Mouse (Mus musculus): ENCODE measurements at regions not wholly inside any gene's neighbourhood (a gene's known extent, or its start where the extent isn't known, plus 50 kb on each side); places are given as distances from the start of the nearest gene placed in this dataset.

GRCm38 (mm10) chr1:97554936-97555564 is 106.8 kb downstream of the D1Ertd622e start:
- no peak for TF ChIP-seq HCFC1 (IDR thresholded peaks at IDR 0.05; ENCODE audit: low read depth, low read length)
- no peak for TF ChIP-seq SMC3 (IDR thresholded peaks at IDR 0.05; ENCODE audit: low read depth, low read length)
- TF ChIP-seq CTCF (conservative IDR thresholded peaks at IDR 0.05 in 1 of 2, IDR thresholded peaks at IDR 0.05 in 1 of 2; ENCODE audit: low read depth in 2 of 2, low read length in 2 of 2), result no peak
- no peak for TF ChIP-seq EP300 (IDR thresholded peaks at IDR 0.05; ENCODE audit: low read length)
- TF ChIP-seq ZC3H11A (IDR thresholded peaks at IDR 0.05; ENCODE audit: low read depth, low read length), result no peak
- no peak for TF ChIP-seq ZMIZ1 (IDR thresholded peaks at IDR 0.05; ENCODE audit: low read depth, low read length)
- no peak for TF ChIP-seq CHD1 (IDR thresholded peaks at IDR 0.05; ENCODE audit: low read depth, low read length)
- TF ChIP-seq MAX (IDR thresholded peaks at IDR 0.05; ENCODE audit: low read length), result no peak
